Mouse (Mus musculus): ENCODE results near the gene Ccdc12. TPM values are rescaled to one million over a fixed set of nuclear protein-coding genes. Genes with fewer than 3 reads are reported as not detected.

Ccdc12 gene
- total RNA-seq, 4 experiments from 2014 or later, result 62.7 to 77.9 (median 68.5) TPM

- no peak for DNase-seq
Measured at GRCm38 (mm10) chr9:110649775-110650174, 6.5 kb upstream of the Ccdc12 start.

DNA sequence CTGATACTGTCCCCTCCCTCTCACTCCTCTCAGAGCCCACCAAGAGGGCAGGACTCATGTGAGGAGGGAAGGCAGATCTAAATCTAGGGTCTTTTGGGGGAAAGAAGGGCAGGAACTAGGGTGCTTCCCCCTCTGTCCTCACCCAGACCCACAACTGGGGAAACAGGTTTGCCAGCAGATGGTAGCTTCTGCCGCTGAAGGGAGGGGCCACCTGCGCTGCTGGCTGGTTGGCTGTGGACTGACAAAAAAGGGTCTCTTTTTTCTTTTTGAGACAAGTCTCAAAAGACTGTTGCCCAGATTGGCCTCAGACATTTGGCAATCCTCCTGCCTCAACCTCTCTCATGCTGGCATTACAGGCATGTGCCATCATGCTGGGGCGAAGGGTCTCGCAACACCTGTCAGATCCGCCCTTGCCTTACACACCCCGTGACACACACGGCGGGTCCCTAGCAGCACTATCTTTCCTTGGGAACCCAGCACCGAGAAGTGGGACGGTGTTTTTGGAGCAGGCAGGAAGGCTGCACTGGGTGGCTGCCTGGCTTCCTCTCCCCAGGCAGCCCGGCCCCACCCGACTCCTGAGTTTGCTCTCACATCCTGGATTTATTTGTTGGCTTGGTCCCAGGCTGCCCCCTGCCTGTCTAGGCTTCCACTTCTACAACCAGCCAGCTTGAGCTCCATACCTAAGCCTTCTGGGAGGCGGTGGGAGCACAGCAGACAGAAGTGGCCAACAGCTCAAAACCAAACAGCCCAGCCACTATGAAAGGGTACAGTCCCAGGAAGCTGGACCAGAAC lies 4.2 kb upstream of the Ccdc12 start:
- DNase-seq, result no peak

- no peak for DNase-seq
Measured at GRCm38 (mm10) chr9:110652963-110653654, 3.2 kb upstream of the Ccdc12 start.

GRCm38 (mm10) chr9:110653655-110654461 lies 2.4 kb upstream of the Ccdc12 start, which contains the start of gene Nbeal2:
Nbeal2 (minus strand) TSS chr9:110654161.
- DNase-seq, result peak; percentile 96

GRCm38 (mm10) chr9:110654726-110655650 lies 1.3 kb upstream of the Ccdc12 start:
- DNase-seq, result no peak

DNA sequence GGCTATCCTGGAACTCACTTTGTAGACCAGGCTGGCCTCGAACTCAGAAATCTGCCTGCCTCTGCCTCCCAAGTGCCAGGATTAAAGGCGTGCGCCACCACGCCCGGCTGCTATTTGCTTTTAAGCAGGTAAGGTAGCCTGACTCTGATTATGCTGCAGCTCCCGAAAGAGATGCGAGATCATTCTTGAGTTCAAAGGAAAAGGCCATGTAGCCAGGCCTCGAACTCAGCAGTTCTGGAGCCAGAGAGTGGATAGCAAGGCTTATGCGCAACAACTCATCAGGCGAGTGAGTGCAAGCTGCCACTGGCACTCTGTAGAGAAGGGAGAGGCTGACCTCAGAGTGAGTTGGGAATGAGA lies 674 bp upstream of the Ccdc12 start:
- no peak for DNase-seq

DNA sequence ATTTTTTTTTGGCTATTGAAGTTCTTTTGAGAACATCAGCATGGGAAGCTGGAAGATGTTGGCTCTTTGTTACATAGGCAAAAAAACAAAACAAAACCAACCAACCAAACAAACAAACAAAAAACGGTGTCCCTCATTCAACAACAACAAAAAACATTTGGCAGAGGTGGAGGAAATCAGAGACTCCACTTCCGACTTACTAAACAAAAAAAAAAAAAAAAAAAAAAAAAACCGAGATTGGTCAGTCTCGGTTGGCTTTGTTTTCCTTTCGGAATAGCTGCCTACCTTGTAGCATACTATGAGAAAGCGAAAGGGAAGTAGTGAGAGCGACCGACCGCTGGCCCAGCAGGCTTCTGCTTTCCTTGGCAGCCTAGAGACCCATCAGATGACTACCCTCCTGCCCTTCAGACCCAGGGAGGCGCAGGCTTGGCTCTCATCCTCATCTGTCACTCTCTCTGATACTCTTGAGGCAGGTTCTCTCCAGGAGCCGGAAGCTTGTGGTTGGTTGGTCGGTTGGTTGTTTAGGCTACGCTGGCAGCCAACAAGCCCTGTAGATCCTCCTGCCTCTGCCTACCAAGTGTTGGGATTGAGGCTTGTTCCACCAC lies 1.3 kb downstream of the Ccdc12 start:
- DNase-seq, result peak; percentile 31

GRCm38 (mm10) chr9:110659521-110659920 lies 3.2 kb downstream of the Ccdc12 start:
- DNase-seq, result no peak

DNA sequence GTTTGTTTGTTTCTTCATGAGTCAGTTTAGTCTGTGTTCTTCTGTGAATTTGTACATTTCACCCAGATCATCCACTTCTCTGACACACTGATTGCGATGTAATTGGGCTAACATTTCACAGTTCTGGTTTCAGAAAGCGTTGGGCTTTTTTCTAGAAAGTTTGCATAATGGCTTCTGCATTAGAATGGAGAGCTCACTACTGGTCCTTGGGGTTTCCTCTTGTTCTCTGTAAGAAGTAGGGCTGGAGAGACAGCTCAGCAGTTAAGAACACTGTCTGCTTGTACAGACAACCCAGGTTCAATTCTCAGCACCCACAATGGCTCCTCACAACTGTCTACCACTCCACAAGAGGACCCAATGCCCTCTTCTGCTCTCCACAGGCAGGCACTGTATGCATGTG lies 3.9 kb downstream of the Ccdc12 start:
- no peak for DNase-seq

GRCm38 (mm10) chr9:110660856-110661612 lies 4.7 kb downstream of the Ccdc12 start:
- no peak for DNase-seq

DNA sequence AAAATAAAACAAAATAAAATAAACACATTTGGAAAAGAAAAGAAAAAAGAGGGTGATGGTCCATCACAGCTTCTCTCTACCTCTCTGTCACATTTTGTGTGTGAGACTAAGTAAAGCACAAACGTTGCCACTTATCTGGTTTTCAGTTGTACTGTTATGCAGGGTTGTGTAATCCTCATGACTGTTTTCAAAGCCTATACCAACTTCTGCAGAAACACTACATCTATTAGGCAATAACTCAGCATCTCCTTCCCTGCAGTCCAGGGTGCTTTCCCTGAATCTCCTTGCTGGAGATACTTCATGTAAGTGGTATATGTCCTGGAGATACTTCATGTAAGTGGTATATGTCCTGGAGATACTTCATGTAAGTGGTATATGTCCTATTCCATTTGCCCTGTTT lies 6.5 kb downstream of the Ccdc12 start:
- DNase-seq, result no peak

DNA sequence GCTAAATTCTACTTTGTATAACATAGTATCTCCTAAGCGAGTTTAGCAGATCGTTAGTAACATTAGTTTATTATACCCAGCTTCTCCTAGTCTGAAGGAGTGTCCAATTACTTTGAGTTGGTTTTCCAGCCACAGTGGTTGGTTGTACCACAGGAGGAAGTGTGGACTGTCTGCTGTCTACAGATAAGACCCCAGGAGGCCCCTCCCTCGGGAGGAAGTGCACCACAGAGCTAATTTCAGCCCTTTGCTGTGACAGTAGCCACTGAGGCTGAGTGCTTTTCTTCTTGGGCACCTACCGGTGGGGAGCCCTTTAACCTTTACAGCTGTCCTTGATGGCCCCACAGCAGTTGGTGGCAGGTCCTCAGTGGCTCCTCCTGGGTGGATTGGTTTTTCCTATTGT lies 9.6 kb downstream of the Ccdc12 start:
- DNase-seq, result no peak

DNA sequence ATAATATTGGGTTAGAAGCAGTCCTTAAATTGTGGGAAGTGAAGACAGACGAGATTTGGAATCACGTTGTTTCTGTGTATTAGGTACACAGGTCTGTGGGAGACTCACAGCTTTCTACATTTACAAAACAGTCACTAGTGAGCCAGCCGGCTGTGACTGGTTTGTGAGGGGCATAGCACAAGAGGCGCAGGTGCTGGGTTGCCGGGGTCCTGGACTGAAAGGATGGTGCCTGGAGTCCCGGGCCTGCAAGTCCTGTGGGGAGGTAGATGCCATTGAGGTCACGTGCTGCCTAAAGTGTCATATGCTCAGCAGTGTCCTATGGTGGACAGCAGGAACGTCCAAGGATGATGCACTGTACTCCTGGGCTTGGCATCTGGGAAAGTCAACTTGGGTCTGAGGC lies 10.1 kb downstream of the Ccdc12 start:
- DNase-seq, result no peak

DNA sequence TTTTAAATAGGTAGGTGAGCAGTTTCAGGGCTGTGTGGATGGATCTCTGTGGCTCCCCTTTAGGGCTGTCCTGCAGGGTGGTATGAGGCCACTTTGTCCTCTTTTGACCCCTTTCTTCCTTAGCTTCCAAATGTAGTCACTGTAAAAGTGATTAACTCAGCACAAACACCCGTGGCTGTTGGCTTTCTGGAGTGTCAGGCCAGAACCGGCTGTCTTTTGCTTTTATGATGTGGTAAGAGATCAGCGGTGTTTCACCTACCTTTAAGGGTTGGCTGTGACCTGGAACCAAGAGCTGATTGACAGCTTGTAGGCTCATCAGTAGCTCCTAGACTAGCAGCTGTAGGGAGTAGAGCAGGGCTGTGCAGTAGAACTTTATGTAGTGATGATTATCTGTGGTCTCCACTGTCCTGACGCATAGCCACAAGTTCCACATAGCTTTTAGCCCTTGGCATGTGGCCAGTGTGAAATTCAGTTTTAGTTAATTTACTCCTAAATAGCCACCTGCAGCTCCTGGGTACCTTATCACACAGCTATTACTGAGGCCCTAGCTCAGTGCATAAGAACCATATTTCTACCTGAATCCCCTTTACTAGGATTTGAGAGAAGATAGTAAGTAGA lies 11.0 kb downstream of the Ccdc12 start:
- DNase-seq, result no peak

GRCm38 (mm10) chr9:110668601-110669293 lies 12.4 kb downstream of the Ccdc12 start:
- DNase-seq, result no peak

DNA sequence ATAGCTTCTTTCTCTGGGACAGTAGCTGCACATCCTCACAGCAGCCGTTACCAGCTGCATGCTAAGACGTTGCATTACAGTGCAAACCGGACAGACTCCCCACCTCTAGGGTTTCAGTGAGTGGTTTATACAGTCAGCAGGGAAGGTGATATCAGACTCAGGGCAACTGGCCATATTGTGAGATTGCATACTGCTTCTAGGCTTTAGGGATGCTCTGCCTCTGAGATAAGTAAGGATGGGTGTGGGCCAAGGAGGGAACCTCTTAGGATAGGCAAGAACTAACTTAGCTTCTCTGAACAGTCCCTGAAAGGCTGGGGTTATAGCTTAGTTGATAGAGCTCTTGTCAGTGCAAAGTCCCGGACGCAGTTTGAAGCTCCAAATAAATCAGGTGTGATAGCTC lies 13.5 kb downstream of the Ccdc12 start:
- no peak for DNase-seq

DNA sequence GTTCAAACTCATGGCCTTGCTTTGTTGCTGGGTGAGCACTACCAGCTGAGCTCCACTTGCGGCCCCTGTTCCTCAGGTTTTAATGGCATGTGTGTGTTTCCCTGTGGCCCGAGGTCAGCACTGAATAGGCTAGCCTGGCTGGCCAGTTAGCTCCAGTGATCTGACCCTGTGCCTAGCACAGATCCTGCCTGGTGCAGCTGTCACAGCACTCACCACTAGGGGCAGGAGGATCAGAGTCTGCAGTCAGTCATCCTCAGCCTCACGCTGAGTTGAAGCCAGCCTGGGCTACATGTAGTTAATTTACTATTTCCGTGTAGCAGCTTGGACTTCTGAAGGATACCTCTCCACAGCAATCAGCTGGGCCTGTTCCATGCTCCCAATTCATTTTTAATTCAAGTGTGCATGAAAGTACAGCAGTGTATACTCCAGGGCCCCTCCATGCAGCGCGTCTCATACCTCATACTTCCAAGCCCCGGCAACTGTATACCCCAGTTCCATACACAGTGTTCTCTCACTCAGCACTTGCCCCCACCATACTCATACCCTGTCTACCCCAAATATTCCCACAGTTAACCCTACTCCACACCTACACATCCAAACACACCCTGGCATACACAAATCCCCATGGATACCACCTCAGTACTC lies 16.3 kb downstream of the Ccdc12 start:
- no peak for DNase-seq

GRCm38 (mm10) chr9:110673107-110673752 lies 16.9 kb downstream of the Ccdc12 start:
- no peak for DNase-seq

GRCm38 (mm10) chr9:110676492-110676911 lies 20.2 kb downstream of the Ccdc12 start:
- DNase-seq, result no peak

Measured in adrenal gland, adult 8-10 months (tissue).